Mouse (Mus musculus): ENCODE data around the gene Gpatch4.

Gpatch4 gene

DNA sequence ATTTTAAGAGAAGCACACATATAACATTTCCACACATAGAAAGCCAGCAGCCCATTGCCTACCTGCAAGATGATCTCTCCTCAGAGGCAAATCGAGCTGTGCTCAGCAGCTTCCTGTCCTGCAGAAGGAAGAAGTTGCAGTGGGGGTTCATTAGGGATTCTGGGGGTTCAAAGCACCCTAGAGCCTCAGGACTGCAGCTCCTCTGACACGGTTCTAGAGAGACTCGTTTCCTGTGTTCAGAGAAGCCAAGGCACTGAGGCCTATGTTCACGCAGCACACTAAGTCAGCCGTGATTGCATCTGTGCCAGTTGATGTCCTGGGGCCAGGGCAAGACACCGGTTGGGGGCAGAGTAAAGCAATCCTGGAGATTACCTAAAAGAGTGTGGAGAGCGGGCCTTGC is 16.1 kb upstream of the Gpatch4 start:
- Histone ChIP-seq H3K36me3 (ENCODE audit: insufficient read depth, low read length) (no peaks in the 10 kb centered on the region), H3K27me3 (ENCODE audit: insufficient read depth, low read length) (peaks cover 62% of the 10 kb centered on the region), H3K4me3 (replicated peaks; ENCODE audit: low read length) (no peak overlapping the region), H3K9me3 (ENCODE audit: low read length) (no peaks in the 10 kb centered on the region; the same call in 1 of the 2 replicates), H3K4me1 (replicated peaks; ENCODE audit: low read depth, low read length) (peaks cover 37% of the 10 kb centered on the region)
- no peak for TF ChIP-seq NANOG (IDR thresholded peaks at IDR 0.05; ENCODE audit: borderline replicate concordance, low read length)
- TF ChIP-seq POU5F1 (IDR thresholded peaks at IDR 0.05; ENCODE audit: borderline replicate concordance, low read length), result no peak
- no peak for TF ChIP-seq CTCF (conservative IDR thresholded peaks at IDR 0.05; ENCODE audit: low read length)

DNA sequence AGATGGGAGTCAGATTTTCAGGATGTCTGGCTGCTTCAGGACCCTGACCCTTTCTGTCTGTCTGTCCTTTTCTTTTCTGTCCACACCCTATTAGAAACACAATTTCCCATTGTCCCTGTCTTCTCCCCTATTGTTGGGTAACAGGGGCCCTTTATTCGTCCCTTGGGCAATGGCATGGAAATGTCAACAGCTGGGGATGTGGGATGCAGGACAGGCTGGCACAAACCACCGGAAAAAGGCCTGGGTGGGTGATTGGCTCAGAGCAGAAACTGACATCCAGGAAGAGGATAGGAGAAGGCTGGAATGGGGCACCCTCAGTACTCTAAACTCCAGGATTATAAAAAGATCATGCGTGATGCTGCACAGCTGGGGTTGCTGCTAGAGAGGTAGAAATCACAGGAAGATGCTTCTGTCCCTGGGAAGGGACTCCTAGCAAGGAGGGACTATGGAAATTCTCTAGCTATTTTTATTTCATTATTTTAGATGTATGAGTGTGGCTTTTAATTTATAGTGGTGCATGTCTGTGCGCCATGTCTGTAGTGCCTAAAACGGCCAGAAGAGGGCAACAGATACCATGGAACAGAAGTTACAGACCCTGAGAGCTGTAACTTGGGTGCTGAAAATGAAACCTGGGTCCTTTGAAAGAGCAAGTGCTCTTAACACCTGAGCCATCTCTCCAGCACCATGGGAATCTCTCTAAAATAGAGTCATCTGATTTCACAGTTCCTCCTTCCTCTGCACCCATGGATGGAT is 15.3 kb upstream of the Gpatch4 start, which contains the start of gene Hapln2:
Gene Hapln2 (minus strand): TSS at position 150 of the 753 bp plus-strand sequence.
- TF ChIP-seq NANOG (IDR thresholded peaks at IDR 0.05; ENCODE audit: borderline replicate concordance, low read length) (no peak), CTCF (conservative IDR thresholded peaks at IDR 0.05; ENCODE audit: low read length) (peak; percentile 97)
- Histone ChIP-seq H3K36me3 (ENCODE audit: insufficient read depth, low read length) (no peaks in the 10 kb centered on the region), H3K9me3 (ENCODE audit: low read length) (no peaks in the 10 kb centered on the region; the same call in 1 of the 2 replicates), H3K4me3 (replicated peaks; ENCODE audit: low read length) (no peak within 1 kb of the TSS), H3K27me3 (ENCODE audit: insufficient read depth, low read length) (peaks cover 60% of the 10 kb centered on the region), H3K4me1 (replicated peaks; ENCODE audit: low read depth, low read length) (peaks cover 41% of the 10 kb centered on the region)

DNA sequence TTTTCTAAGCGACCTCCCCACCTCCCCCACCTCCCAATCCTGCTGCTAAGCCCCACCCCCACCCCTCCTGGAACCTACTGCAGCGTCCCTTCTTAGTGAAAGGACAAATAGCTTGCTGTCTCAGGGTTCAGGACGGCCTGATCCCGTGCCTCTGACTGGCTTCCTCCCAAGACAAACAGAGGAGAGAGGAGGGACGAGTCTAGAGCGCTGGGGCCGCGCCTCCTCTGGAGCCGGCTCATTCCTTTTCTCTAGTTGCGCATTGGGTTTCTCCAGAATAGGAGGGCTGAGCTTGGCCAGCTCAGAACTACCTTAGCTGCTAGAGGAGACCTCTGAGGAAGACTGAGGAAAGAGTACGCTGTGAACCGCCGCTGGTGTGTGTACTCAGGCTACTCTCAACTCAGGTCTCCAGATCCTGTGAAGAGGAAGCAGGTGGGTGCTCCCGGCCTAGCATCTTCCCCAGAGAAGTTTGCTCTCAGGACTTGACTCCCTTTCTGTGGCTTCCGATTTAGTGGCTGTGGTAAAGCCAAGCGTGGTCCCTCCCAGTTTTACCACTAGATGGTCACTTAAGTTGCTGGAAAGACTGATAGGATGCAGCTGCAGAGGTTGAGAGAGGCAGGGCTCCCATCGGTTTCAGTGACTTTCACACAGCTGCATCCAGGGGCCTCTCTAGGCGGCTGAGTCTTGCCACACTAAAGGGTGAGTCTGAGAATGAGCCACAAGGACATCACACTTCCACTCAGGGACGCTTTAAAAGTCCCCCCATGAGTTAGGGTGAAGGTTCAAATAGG is 12.1 kb upstream of the Gpatch4 start:
- TF ChIP-seq CTCF (conservative IDR thresholded peaks at IDR 0.05; ENCODE audit: low read length), result no peak
- no peak for TF ChIP-seq POU5F1 (IDR thresholded peaks at IDR 0.05; ENCODE audit: borderline replicate concordance, low read length)
- Histone ChIP-seq H3K4me3 (replicated peaks; ENCODE audit: low read length) (no peak overlapping the region; the same call in 1 of the 2 replicates), H3K4me1 (replicated peaks; ENCODE audit: low read depth, low read length) (peaks cover 42% of the 10 kb centered on the region), H3K9me3 (ENCODE audit: low read length) (no peaks in the 10 kb centered on the region; the same call in 1 of the 2 replicates), H3K27me3 (ENCODE audit: insufficient read depth, low read length) (peaks cover 37% of the 10 kb centered on the region), H3K36me3 (ENCODE audit: insufficient read depth, low read length) (no peaks in the 10 kb centered on the region)

DNA sequence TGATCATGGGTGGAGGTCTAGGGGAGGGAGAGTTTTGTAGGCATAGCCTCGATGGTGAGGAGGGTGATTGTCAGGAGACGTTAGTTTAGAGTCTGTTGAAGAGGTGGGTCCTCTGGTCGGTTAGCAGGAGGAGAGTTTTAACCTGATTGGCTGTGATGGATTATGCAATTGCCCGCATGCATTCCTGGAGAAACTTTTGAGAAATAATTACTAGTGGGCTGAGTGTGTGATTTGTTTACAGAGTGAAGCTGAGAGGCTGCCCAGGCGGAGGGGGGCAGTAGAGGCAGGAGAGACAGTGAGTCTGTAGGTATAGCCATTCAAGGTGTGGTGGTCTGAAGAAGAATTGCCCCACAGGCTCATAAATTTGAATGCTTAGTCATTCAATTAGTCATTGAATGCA is 9.4 kb upstream of the Gpatch4 start:
- no peak overlapping the region for H3K4me3 ChIP-seq (replicated peaks; ENCODE audit: low read length)
- peaks cover 46% of the 10 kb centered on the region for H3K4me1 ChIP-seq (replicated peaks; ENCODE audit: low read depth, low read length)
- H3K27me3 ChIP-seq (ENCODE audit: insufficient read depth, low read length), result peaks cover 30% of the 10 kb centered on the region
- H3K36me3 ChIP-seq (ENCODE audit: insufficient read depth, low read length), result no peaks in the 10 kb centered on the region
- TF ChIP-seq POU5F1 (IDR thresholded peaks at IDR 0.05; ENCODE audit: borderline replicate concordance, low read length), result no peak
- no peak for TF ChIP-seq NANOG (IDR thresholded peaks at IDR 0.05; ENCODE audit: borderline replicate concordance, low read length)
- no peak for TF ChIP-seq CTCF (conservative IDR thresholded peaks at IDR 0.05; ENCODE audit: low read length)
- no peaks in the 10 kb centered on the region for H3K9me3 ChIP-seq (ENCODE audit: low read length)

DNA sequence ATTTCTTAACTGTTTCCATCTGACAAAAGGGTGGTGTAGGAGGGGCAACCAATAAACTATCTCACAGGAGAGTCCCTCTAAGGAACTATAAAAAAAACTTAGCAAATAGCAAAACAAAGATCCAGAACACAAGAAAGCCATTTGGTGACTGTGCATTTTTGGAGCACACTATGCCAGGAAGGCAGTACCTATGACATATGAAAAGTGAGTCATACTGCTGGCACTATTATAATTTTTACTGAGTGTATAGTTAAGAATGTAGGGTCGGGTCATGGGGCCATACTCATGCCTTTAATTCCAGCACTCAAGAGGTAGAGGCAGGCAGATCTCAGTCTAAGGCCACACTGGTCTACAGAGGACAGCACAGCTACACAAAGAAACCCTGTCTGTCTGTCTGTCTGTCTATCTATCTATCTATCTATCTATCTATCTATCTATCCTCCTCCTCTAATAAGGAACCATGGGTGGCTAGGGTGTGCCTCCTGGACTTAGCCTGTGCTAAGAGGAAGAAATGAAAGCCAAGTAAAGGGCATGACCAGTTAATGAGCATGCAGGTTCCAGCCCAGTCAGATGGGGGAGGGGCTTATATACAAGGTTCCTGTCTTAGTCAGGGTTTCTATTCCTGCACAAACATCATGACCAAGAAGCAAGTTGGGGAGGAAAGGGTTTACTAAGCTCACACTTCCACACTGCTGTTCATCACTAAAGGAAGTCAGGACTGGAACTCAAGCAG is 7.2 kb upstream of the Gpatch4 start:
- Histone ChIP-seq H3K36me3 (ENCODE audit: insufficient read depth, low read length) (no peaks in the 10 kb centered on the region), H3K4me1 (replicated peaks; ENCODE audit: low read depth, low read length) (peaks cover 45% of the 10 kb centered on the region), H3K9me3 (ENCODE audit: low read length) (no peaks in the 10 kb centered on the region), H3K4me3 (replicated peaks; ENCODE audit: low read length) (no peak overlapping the region), H3K27me3 (ENCODE audit: insufficient read depth, low read length) (peaks cover 47% of the 10 kb centered on the region)
- TF ChIP-seq NANOG (IDR thresholded peaks at IDR 0.05; ENCODE audit: borderline replicate concordance, low read length), result no peak
- TF ChIP-seq POU5F1 (IDR thresholded peaks at IDR 0.05; ENCODE audit: borderline replicate concordance, low read length), result no peak
- no peak for TF ChIP-seq CTCF (conservative IDR thresholded peaks at IDR 0.05; ENCODE audit: low read length)

DNA sequence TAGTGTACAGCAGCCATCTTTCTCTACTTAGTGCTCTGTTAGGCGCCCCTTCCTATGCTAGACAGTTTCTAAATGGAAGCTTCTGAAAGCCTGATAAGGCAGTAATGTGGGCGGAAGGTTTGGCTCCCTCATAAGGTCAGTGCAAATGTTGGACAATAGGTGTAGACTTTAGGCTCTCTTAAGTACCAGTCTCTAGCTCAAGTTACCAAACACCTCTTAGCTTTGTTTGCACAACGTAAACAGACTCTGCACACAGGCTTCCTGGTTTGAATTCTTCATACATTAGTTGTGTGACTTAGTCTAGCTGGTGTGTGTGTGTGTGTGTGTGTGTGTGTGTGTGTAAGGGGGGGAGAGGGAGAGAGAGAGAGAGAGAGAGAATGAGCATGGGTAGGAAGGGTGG is 6.6 kb downstream of the Gpatch4 start:
- no peaks in the 10 kb centered on the region for H3K9me3 ChIP-seq (ENCODE audit: low read length)
- H3K36me3 ChIP-seq (ENCODE audit: insufficient read depth, low read length), result peaks cover 98% of the 10 kb centered on the region
- H3K27me3 ChIP-seq (ENCODE audit: insufficient read depth, low read length), result no peaks in the 10 kb centered on the region
- H3K4me3 ChIP-seq (replicated peaks; ENCODE audit: low read length), result no peak overlapping the region
- no peak for TF ChIP-seq POU5F1 (IDR thresholded peaks at IDR 0.05; ENCODE audit: borderline replicate concordance, low read length)
- TF ChIP-seq CTCF (conservative IDR thresholded peaks at IDR 0.05; ENCODE audit: low read length), result no peak
- TF ChIP-seq NANOG (IDR thresholded peaks at IDR 0.05; ENCODE audit: borderline replicate concordance, low read length), result no peak
- peaks cover 39% of the 10 kb centered on the region for H3K4me1 ChIP-seq (replicated peaks; ENCODE audit: low read depth, low read length)

DNA sequence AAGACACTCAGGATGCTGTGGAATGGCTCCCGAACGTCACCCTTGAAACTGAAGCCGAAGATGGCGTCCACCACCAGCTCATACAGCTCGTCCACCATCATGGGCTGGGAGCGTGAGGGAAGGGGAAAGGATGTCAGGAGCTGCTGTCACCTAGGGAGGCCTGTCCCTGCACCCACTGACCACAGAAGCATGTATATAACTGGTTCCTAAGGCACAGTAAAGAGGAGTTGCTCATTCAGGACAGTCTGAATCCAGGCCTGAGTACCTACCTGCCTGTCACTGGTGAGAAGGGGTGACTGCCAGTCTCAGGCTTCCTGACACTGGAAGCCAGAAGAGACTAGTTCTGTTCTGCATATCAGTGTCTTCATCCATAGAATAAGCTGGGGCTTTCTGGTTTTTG is 14.1 kb downstream of the Gpatch4 start:
- Histone ChIP-seq H3K36me3 (ENCODE audit: insufficient read depth, low read length) (peaks cover 52% of the 10 kb centered on the region), H3K4me3 (replicated peaks; ENCODE audit: low read length) (no peak overlapping the region)
- TF ChIP-seq POU5F1 (IDR thresholded peaks at IDR 0.05; ENCODE audit: borderline replicate concordance, low read length) (no peak), CTCF (conservative IDR thresholded peaks at IDR 0.05; ENCODE audit: low read length) (no peak), NANOG (IDR thresholded peaks at IDR 0.05; ENCODE audit: borderline replicate concordance, low read length) (no peak)

More for the DNA sequence above, 14.1 kb downstream of the Gpatch4 start:
- H3K27me3 ChIP-seq (ENCODE audit: insufficient read depth, low read length), result 0 out of 2 replicates have a peak, but pooled peaks cover 4% of the 10 kb centered on the region
- peaks cover 14% of the 10 kb centered on the region for H3K4me1 ChIP-seq (replicated peaks; ENCODE audit: low read depth, low read length)
- H3K9me3 ChIP-seq (ENCODE audit: low read length), result no peaks in the 10 kb centered on the region

Data from E14TG2a.4 (cell line).